Mouse (Mus musculus): ENCODE measurements around the gene Gstm4. TPM values are rescaled to one million over a fixed set of nuclear protein-coding genes. Genes with fewer than 3 reads are reported as not detected.
"Not testable (repeated sequence)": the region's sequence is repeated elsewhere in the genome, so short reads cannot be mapped to it uniquely, and the experiment has no call there.

The Gstm4 gene
- polyA plus RNA-seq, 1 experiment from 2014 or later = 13.5 TPM

DNA sequence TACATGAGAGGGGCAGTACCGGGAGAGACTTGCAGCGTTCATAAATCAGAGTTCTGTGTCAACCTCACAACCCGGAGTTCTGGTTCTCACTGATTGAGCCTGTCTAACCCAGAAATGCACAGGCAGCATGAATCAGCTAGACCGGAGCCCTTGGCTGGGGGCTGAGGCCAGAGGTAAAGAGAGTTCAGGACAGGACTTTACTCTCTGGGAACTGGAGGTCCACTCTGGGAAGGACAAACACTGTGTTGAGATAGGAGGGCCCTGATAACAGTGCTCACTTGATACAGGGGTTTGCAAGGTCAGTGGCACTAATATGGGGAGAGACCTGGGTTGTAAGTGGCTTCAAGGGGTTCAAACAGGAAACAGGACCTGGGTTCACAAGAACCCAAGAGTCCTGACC is 19.4 kb downstream of the Gstm4 start:
- Histone ChIP-seq H3K9me3 (ENCODE audit: low read length) (no peaks in the 10 kb centered on the region), H3K4me3 (ENCODE audit: low read depth, low read length) (no peak overlapping the region), H3K27ac (ENCODE audit: low read depth) (peak overlapping the region; percentile 51), H3K4me1 (ENCODE audit: insufficient read depth) (peaks cover 43% of the 10 kb centered on the region), H3K36me3 (replicated peaks; ENCODE audit: insufficient read depth, low read length) (no peaks in the 10 kb centered on the region), H3K9ac (replicated peaks) (no peak overlapping the region), H3K27me3 (ENCODE audit: insufficient read depth, low read length) (no peaks in the 10 kb centered on the region), H3K4me2 (ENCODE audit: low read depth, low read length) (no peak overlapping the region)
- WGBS (ENCODE audit: insufficient replicate concordance) = 44% methylated on average over 4 of the region's 4 CpGs
- ATAC-seq (peak; percentile 56), DNase-seq (no peak)
- no peak for TF ChIP-seq EP300 (IDR thresholded peaks at IDR 0.05; ENCODE audit: low read depth)
- no peak for TF ChIP-seq CTCF (IDR thresholded peaks at IDR 0.05; ENCODE audit: low read depth)

DNA sequence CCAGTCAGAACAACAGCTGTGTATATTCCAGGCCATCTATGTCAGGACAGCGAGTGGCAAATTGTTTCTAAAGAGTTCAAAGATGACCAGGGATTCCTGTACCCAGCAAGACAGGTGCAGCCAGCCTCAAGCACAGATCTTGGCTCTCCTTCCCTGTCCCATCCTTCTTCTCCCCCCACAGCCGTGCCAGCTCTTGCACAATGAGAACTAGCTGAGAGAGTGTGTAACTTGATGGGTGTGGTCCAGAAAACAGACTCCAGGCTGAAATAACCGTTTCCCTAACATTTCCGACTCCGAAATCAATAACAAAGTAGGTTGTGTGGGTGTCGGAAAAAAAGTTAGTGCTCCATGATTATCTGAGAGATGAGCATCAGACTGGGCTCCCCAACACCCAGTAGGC is 22.0 kb downstream of the Gstm4 start:
- no peak overlapping the region for H3K4me3 ChIP-seq (ENCODE audit: low read depth, low read length)
- 0 out of 2 replicates have a peak overlapping the region, but pooled peaks have one; percentile 16 for H3K27ac ChIP-seq (ENCODE audit: low read depth)
- DNase-seq (peak; percentile 55), ATAC-seq (no peak)
- WGBS (ENCODE audit: insufficient replicate concordance) = 49% methylated on average over 6 of the region's 6 CpGs
- no peak overlapping the region for H3K9ac ChIP-seq (replicated peaks)
- peak overlapping the region; percentile 15; the same call in 1 of the 2 replicates for H3K4me2 ChIP-seq (ENCODE audit: low read depth, low read length)
- no peaks in the 10 kb centered on the region for H3K9me3 ChIP-seq (ENCODE audit: low read length)
- H3K27me3 ChIP-seq (ENCODE audit: insufficient read depth, low read length) = no peaks in the 10 kb centered on the region
- no peaks in the 10 kb centered on the region for H3K36me3 ChIP-seq (replicated peaks; ENCODE audit: insufficient read depth, low read length)
- TF ChIP-seq EP300 (IDR thresholded peaks at IDR 0.05; ENCODE audit: low read depth) = no peak
- no peak for TF ChIP-seq CTCF (IDR thresholded peaks at IDR 0.05; ENCODE audit: low read depth)
- H3K4me1 ChIP-seq (ENCODE audit: insufficient read depth) = peaks cover 39% of the 10 kb centered on the region

GRCm38 (mm10) chr3:108020351-108021022 is 24.2 kb downstream of the Gstm4 start:
- not testable (repeated sequence) for H3K36me3 ChIP-seq (replicated peaks; ENCODE audit: insufficient read depth, low read length); H3K27me3 ChIP-seq (ENCODE audit: insufficient read depth, low read length); H3K4me3 ChIP-seq (ENCODE audit: low read depth, low read length); H3K9me3 ChIP-seq (ENCODE audit: low read length); H3K27ac ChIP-seq (ENCODE audit: low read depth); H3K4me2 ChIP-seq (ENCODE audit: low read depth, low read length); ATAC-seq; DNase-seq; H3K9ac ChIP-seq (replicated peaks)
- 54% methylated on average over 11 of the region's 11 CpGs for WGBS (ENCODE audit: insufficient replicate concordance)
- H3K4me1 ChIP-seq (ENCODE audit: insufficient read depth) = peaks cover 30% of the 10 kb centered on the region

DNA sequence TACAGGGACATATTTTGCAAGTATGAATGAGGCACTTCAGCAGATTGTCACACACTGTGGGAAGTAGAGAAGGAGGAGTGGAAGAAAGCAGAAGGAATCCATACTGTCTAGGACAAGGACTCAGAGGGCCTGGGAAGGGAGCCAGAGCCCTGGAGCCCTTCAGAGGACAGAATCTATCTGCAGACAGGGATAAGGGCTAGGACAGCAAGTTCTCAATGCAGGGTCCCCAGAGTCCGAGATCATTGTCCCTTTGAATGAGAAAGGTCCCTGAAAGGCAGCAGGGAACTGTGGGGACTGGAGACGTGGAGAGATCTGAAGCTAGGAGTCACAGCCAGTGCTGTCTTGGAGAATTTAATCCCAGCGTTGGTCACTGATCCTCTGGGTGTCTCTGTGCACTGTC is 25.5 kb downstream of the Gstm4 start:
- not testable (repeated sequence) for DNase-seq; H3K9me3 ChIP-seq (ENCODE audit: low read length); H3K4me2 ChIP-seq (ENCODE audit: low read depth, low read length); H3K27me3 ChIP-seq (ENCODE audit: insufficient read depth, low read length); ATAC-seq; H3K36me3 ChIP-seq (replicated peaks; ENCODE audit: insufficient read depth, low read length); H3K9ac ChIP-seq (replicated peaks); H3K4me3 ChIP-seq (ENCODE audit: low read depth, low read length)
- H3K27ac ChIP-seq (ENCODE audit: low read depth) = 0 out of 2 replicates have a peak overlapping the region, but pooled peaks have one; percentile 97
- peaks cover 26% of the 10 kb centered on the region for H3K4me1 ChIP-seq (ENCODE audit: insufficient read depth)
- WGBS (ENCODE audit: insufficient replicate concordance) = 66% methylated on average over 3 of the region's 3 CpGs

GRCm38 (mm10) chr3:108018190-108018820 is 26.4 kb downstream of the Gstm4 start:
- Histone ChIP-seq H3K27ac (ENCODE audit: low read depth) (peak overlapping the region; percentile 97), H3K4me2 (ENCODE audit: low read depth, low read length) (peak overlapping the region; percentile 73), H3K36me3 (replicated peaks; ENCODE audit: insufficient read depth, low read length) (no peaks in the 10 kb centered on the region), H3K9me3 (ENCODE audit: low read length) (no peaks in the 10 kb centered on the region), H3K27me3 (ENCODE audit: insufficient read depth, low read length) (no peaks in the 10 kb centered on the region), H3K4me3 (ENCODE audit: low read depth, low read length) (peak overlapping the region; percentile 50), H3K4me1 (ENCODE audit: insufficient read depth) (peaks cover 32% of the 10 kb centered on the region), H3K9ac (replicated peaks) (peak overlapping the region; percentile 64)
- TF ChIP-seq EP300 (IDR thresholded peaks at IDR 0.05; ENCODE audit: low read depth) (no peak), CTCF (IDR thresholded peaks at IDR 0.05; ENCODE audit: low read depth) (no peak)
- ATAC-seq (no peak), DNase-seq (peak; percentile 30)
- WGBS (ENCODE audit: insufficient replicate concordance) = 13% methylated on average over 14 of the region's 14 CpGs

DNA sequence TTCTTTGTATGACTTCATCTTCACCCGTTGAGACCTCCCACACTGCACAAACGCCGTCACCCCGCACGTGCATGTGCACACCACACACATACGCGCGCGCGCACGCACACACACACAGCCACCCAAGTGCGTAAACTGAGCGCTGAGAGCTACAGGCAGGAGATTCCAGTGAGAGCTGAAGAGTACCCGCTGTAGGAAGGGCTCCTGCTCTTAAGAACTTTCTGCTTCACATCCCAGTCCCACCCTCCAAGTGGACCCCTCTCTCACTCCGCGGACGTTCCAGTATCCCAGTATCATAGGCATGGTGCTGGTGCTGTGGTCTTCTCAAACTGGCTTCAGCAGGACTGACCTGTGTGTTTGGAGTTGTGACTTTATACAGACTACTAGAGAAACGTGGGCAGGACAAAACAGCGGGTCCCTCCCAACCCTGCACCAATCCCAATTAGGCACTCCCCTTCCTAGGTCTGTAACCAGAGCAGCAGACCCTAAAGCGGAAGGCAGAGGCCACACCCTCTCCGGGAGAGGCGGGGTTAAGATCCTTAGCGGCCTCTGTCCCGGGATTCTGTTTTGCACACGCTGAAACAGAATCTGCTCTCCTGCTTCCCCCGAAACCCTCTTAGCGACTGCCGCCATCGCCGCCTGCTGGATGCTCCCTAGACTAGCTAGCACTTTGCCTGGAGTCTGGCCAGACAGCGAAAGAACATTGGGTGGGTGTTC is 27.1 kb downstream of the Gstm4 start, which contains the start of gene Gstm1:
Gstm1 (minus strand) TSS at position 501 of the 717 bp plus-strand sequence.
- ATAC-seq (peak; percentile 93), DNase-seq (peak; percentile 90)
- TF ChIP-seq EP300 (IDR thresholded peaks at IDR 0.05; ENCODE audit: low read depth) = 0 out of 2 replicates have a peak, but pooled peaks have one; percentile 44
- TF ChIP-seq CTCF (IDR thresholded peaks at IDR 0.05; ENCODE audit: low read depth) = peak; percentile 85
- Histone ChIP-seq H3K4me3 (ENCODE audit: low read depth, low read length) (peak within 1 kb of the TSS; percentile 50), H3K9me3 (ENCODE audit: low read length) (no peaks in the 10 kb centered on the region), H3K27me3 (ENCODE audit: insufficient read depth, low read length) (no peaks in the 10 kb centered on the region), H3K4me2 (ENCODE audit: low read depth, low read length) (peak within 1 kb of the TSS; percentile 73), H3K27ac (ENCODE audit: low read depth) (peak within 1 kb of the TSS; percentile 97), H3K4me1 (ENCODE audit: insufficient read depth) (peaks cover 30% of the 10 kb centered on the region), H3K36me3 (replicated peaks; ENCODE audit: insufficient read depth, low read length) (no peaks in the 10 kb centered on the region), H3K9ac (replicated peaks) (peak within 1 kb of the TSS; percentile 68)
- WGBS (ENCODE audit: insufficient replicate concordance) = 2% methylated on average over 31 of the region's 31 CpGs

DNA sequence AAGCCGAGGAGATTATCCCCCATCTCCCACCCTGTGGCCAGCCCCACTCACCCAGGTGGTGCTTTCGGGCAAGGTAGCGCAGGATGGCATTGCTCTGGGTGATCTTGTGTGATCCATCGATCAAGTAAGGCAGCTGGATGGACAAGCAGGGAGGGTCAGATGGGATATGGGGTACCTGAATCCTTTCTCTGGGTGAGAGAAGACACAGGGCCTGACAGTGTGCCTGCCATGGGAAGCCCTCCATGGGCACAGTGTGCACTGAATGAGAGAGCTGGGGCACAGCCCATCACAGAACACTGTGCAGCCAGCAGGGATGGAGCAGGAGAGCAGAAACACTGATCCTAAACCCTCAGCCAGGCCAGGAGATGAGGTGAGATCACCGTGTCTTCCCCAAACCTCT is 28.2 kb downstream of the Gstm4 start:
- Histone ChIP-seq H3K27ac (ENCODE audit: low read depth) (0 out of 2 replicates have a peak overlapping the region, but pooled peaks have one; percentile 22), H3K9ac (replicated peaks) (peak overlapping the region; percentile 68), H3K4me2 (ENCODE audit: low read depth, low read length) (peak overlapping the region; percentile 73), H3K4me3 (ENCODE audit: low read depth, low read length) (peak overlapping the region; percentile 50; the same call in 1 of the 2 replicates), H3K4me1 (ENCODE audit: insufficient read depth) (peaks cover 26% of the 10 kb centered on the region)
- not testable (repeated sequence) for H3K27me3 ChIP-seq (ENCODE audit: insufficient read depth, low read length); ATAC-seq; H3K36me3 ChIP-seq (replicated peaks; ENCODE audit: insufficient read depth, low read length); DNase-seq; H3K9me3 ChIP-seq (ENCODE audit: low read length)
- WGBS (ENCODE audit: insufficient replicate concordance) = 75% methylated on average over 5 of the region's 5 CpGs

Data from liver, postnatal 0 days (tissue).